Mouse (Mus musculus): ENCODE data around the gene Tbrg1. TPM values are rescaled to one million over a fixed set of nuclear protein-coding genes. Genes with fewer than 3 reads are reported as not detected.
A peak's percentile ranks its signal among the peaks of the same experiment; 100 is the strongest.

Gene Tbrg1
- polyA plus RNA-seq, 1 experiment, result 70.4 TPM

DNA sequence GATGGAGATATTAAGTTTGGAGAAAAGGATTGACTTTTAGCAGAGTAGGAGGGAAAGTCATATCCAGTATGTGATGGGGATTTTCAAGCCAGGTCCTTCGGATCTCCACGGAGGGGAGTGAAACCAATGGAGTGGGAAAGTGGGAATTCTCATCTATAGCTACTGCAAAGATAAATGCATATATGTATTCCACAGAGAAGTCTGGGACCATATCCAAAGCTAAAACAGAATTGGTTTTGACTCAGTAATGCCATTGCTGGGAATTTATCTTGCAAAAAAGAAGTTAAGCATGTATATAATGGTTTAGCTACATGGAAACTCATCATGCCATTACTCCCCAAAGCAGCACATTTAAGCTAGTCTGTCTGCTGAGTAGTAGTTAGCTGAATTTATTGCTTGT is 24.8 kb downstream of the Tbrg1 start:
- DNase-seq (ENCODE audit: low read depth), result no peak

- DNase-seq (ENCODE audit: low read depth), result no peak
Observed at GRCm38 (mm10) chr9:37629941-37630340, 27.2 kb downstream of the Tbrg1 start.

DNA sequence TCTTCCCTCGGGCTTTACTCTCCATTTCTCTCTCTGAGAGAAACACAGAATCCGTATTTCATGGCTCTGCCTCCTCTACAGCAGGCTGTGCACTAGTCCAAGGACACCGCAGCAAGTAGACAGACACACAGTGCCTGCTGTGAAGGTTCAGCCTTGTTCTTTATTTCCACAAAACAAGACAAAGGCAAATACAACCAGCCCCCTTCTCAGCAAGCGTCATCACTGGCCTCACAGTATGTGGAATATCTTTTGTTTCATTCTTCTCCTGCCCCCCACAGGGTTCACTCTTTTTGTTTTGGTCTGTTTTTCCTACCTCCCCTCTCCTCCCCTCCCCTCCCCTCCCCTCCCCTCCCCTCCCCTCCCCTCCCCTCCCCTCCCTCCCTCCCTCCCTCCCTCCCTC is 28.5 kb downstream of the Tbrg1 start:
- DNase-seq (ENCODE audit: low read depth), result no peak

GRCm38 (mm10) chr9:37627263-37627662 is 29.8 kb downstream of the Tbrg1 start:
- DNase-seq (ENCODE audit: low read depth), result no peak

GRCm38 (mm10) chr9:37626103-37626567 is 31.0 kb downstream of the Tbrg1 start:
- no peak for DNase-seq (ENCODE audit: low read depth)

DNA sequence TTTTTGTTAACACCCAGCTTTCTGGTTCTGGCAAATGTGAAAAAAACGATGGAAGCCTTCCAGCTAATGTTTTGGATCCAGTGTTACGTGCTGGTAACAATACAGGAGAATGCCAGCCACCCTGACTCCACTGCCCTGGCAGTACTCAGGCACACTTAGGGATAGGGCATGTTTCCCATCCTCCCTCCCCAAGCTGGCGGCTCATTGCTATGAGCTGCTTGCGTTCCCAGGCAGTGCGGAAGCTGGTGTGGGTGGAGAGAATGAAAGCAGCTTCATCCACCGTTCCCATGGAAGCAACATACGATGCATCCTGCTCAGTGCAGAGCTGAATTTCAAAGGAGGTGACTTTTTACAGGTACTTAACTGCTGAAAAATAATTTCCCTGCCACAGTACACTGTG is 31.5 kb downstream of the Tbrg1 start:
- DNase-seq (ENCODE audit: low read depth), result no peak

DNA sequence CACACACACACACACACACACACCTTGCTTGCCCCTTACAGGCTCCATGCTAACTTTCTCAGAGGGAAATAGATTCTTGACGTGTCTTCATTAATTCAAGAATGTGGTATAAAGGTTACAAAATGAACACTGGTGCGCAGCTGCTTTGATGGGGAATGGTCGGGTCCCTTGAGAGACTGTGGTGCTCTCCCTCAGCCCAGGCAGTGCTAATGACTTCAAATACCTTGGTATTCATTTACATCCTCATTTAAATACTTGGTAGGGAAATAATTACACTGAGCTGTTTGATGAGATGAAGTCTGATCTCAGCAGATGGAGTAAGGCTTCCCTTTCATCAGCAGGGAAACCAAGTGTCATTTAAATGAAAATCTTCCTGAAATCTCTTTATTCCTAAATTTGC is 32.0 kb downstream of the Tbrg1 start:
- no peak for DNase-seq (ENCODE audit: low read depth)

- DNase-seq (ENCODE audit: low read depth), result no peak
Observed at GRCm38 (mm10) chr9:37624502-37624901, 32.6 kb downstream of the Tbrg1 start.

DNA sequence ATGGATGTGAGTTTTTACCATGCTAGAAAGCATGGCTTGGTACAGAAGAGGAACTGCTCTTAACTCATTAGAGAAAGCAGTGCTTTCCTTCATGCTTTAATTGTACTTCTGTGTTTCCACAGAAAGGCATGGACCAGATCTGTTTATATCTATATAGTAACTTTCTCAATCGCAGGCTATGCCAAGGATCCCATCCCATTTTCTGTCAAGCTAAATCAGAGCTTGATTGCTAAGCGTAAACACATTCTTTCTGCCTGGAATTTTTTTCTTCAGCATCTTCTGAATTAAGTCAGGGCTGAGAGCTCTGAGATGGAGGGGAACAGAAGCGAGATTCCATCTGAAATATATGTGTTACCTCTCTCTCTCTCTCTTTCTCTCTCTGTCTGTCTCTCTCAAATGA is 33.1 kb downstream of the Tbrg1 start:
- no peak for DNase-seq (ENCODE audit: low read depth)

GRCm38 (mm10) chr9:37621290-37621689 is 35.8 kb downstream of the Tbrg1 start:
- DNase-seq (ENCODE audit: low read depth), result no peak

GRCm38 (mm10) chr9:37616770-37617169 is 40.3 kb downstream of the Tbrg1 start:
- DNase-seq (ENCODE audit: low read depth), result no peak

- no peak for DNase-seq (ENCODE audit: low read depth)
Observed at GRCm38 (mm10) chr9:37615220-37615619, 41.9 kb downstream of the Tbrg1 start.

- no peak for DNase-seq (ENCODE audit: low read depth)
Observed at GRCm38 (mm10) chr9:37614316-37614715, 42.8 kb downstream of the Tbrg1 start.

DNA sequence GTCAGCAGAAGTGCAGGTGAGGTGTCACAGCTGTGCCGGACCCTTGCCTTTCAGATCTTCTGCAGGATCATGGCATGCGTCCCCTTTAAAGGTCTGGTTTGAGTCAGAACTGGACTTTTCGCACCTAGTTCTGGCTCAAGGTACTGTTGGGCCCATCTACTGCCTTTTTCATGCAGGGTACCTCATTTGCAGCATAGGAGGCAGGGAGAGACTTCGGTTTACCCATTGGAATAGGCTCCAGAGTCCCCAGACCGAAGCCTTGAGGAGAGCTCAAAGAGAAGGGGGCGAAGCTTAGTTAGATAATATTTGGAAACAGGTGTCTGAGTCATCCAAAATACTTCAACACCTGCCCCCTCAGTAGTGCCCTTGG is 43.2 kb downstream of the Tbrg1 start:
- no peak for DNase-seq (ENCODE audit: low read depth)

- DNase-seq (ENCODE audit: low read depth), result peak; percentile 40
Observed at GRCm38 (mm10) chr9:37613182-37613910, 43.8 kb downstream of the Tbrg1 start, which contains the start of gene Spa17. Gene Spa17, minus strand, starts transcription at chr9:37613722.

- no peak for DNase-seq (ENCODE audit: low read depth)
Observed at GRCm38 (mm10) chr9:37609558-37609957, 47.6 kb downstream of the Tbrg1 start.

GRCm38 (mm10) chr9:37605089-37605488 is 52.0 kb downstream of the Tbrg1 start:
- DNase-seq (ENCODE audit: low read depth), result no peak

DNA sequence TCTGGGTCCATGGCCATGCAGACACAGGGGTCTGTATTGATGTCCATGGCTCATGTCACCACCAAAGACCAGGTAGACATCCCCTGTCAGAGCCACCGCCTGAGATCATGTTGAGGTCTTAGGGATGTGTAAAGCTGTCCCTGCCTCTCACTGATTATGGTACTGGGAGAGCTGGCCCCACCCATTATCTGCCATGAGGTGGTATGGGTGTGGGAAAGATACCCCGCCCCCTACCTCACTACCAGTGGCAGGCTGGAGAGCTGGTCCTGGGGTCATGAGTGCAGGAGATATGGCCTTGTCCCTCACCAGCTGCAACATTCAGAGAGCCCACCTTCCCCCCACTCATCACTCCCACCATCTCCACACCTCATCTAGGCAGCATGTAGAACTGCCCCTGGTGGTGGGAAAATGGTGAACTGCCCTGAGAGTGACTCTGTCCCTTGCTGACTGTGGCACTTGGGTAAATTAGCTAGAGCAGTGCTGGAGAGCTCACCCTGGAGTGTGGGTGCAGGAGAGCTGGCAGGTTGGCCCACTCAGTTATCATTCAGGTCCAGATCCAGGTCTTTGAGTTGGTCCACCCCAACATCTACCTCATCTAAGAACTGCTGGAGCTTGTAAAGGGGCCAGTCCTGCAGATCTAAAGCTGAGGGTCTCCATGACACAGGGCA is 56.4 kb downstream of the Tbrg1 start:
- no peak for DNase-seq (ENCODE audit: low read depth)

Other genes starting within 250 kb of the Tbrg1 start
- gene Robo3, start 224.1 kb downstream of the Tbrg1 start, polyA plus RNA-seq (2012; rRNA removed), result 0.25 and 0.34 TPM in 2 replicates
- 9.2 and 10.4 TPM in 2 replicates for gene Msantd2, start 168.0 kb downstream of the Tbrg1 start, polyA plus RNA-seq (2012; rRNA removed)
- 60.9 and 73.5 TPM in 2 replicates for gene Esam, start 129.2 kb downstream of the Tbrg1 start, polyA plus RNA-seq (2012; rRNA removed)
- gene Vsig2, start 118.1 kb downstream of the Tbrg1 start, polyA plus RNA-seq (2012; rRNA removed), result 9.4 and 11.8 TPM in 2 replicates
- 19.3 and 24.3 TPM in 2 replicates for gene Nrgn, start 104.4 kb downstream of the Tbrg1 start, polyA plus RNA-seq (2012; rRNA removed)
- 13.6 and 14.4 TPM in 2 replicates for gene Siae, start 101.6 kb downstream of the Tbrg1 start, polyA plus RNA-seq (2012; rRNA removed)
- gene Spa17, start 43.6 kb downstream of the Tbrg1 start, polyA plus RNA-seq (2012; rRNA removed), result 3.4 and 4.9 TPM in 2 replicates
- gene Panx3, start 11.9 kb upstream of the Tbrg1 start, polyA plus RNA-seq (2012; rRNA removed), result not detected in 2 replicates
- not detected in 2 replicates for gene Olfr160, start 58.9 kb upstream of the Tbrg1 start, polyA plus RNA-seq (2012; rRNA removed)
- gene Olfr874, start 87.8 kb upstream of the Tbrg1 start, polyA plus RNA-seq (2012; rRNA removed), result not detected in 2 replicates
- not detected in 2 replicates for gene Olfr875, start 114.5 kb upstream of the Tbrg1 start, polyA plus RNA-seq (2012; rRNA removed)
- gene Olfr876, start 145.7 kb upstream of the Tbrg1 start, polyA plus RNA-seq (2012; rRNA removed), result not detected in 2 replicates
- 0.19 TPM in 1 of 2 replicates, not detected in the other for gene Olfr877, start 197.0 kb upstream of the Tbrg1 start, polyA plus RNA-seq (2012; rRNA removed)
- gene Olfr145, start 239.4 kb upstream of the Tbrg1 start, polyA plus RNA-seq (2012; rRNA removed), result not detected in 2 replicates